In the genomic region with DNA sequence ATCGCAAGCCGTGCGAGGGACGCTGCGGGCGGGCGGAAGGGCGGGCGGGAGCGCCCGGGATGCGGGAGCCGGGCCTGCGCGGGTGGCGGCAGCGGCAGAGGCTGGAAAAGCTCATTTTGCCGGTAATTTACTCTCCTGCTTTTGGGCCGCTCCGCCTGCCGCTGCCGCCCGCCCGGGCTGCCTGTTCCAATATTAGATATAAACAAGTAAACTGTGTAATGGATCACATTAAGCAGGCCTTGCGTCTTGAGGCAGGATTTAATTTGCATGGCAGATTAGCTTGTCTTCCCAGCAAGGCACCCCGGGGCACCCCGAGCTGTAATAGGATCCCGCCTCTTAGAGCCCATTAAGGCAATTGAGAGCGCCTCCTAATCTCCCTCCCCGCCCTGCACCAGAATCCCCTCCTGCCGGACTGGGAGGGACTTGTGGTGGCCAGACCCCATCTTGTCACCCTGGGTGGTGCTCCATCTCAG, we compare ENCODE assay signal across 9 mouse cellular contexts. TPM values are rescaled to one million over a fixed set of nuclear protein-coding genes. Genes with fewer than 3 reads are reported as not detected.
DNase-seq lines count a peak whose midpoint lies in the region; ATAC-seq lines count a peak whose summit lies in the region.
"Had no signal": no experiment of that assay in that cellular context is flagged by ENCODE, and none has a peak within 500 bp of the region (broad histone marks: within the 10 kb centered on the region; RNA-seq: fewer than 3 reads in every experiment).

No protein-coding gene starts in this region.

- peak overlapping the region; percentile 57 for H3K4me2 ChIP-seq in neural tube, embryonic 13.5 days

- H3K4me3 ChIP-seq in forebrain, embryonic 10.5 days: peak overlapping the region; percentile 48
- peak overlapping the region; percentile 53 for H3K4me3 ChIP-seq in limb, embryonic 10.5 days
- peak overlapping the region; percentile 31 for H3K4me3 ChIP-seq in neural tube, embryonic 13.5 days

- no peaks in the 10 kb centered on the region for H3K9me3 ChIP-seq in forebrain, embryonic 10.5 days
- H3K9me3 ChIP-seq in limb, embryonic 10.5 days (replicated peaks): no peaks in the 10 kb centered on the region
- no peaks in the 10 kb centered on the region for H3K9me3 ChIP-seq in neural tube, embryonic 13.5 days

- peak overlapping the region; percentile 72 for H3K27ac ChIP-seq in forebrain, embryonic 10.5 days
- H3K27ac ChIP-seq in limb, embryonic 10.5 days: peak overlapping the region; percentile 81
- peak overlapping the region; percentile 90 for H3K27ac ChIP-seq in neural tube, embryonic 13.5 days (replicated peaks)
- H3K27ac ChIP-seq: macrophage had no signal

- 1% methylated on average over 31 of the region's 31 CpGs for WGBS in forebrain, embryonic 10.5 days
- WGBS in limb, embryonic 10.5 days: under 1% methylated on average over 31 of the region's 31 CpGs
- WGBS in neural tube, embryonic 13.5 days: under 1% methylated on average over 31 of the region's 31 CpGs

- intact Hi-C loops in heart, postnatal 25 days (cut with DNase I): no loop called here

- ATAC-seq in neural tube, embryonic 13.5 days (ENCODE audit: low read depth): peak; percentile 74

- H3K27me3 ChIP-seq in forebrain, embryonic 10.5 days (ENCODE audit: poor library complexity, severe bottlenecking): peaks cover 98% of the 10 kb centered on the region
- H3K27me3 ChIP-seq in limb, embryonic 10.5 days (ENCODE audit: low read depth, poor library complexity, severe bottlenecking): peaks cover 79% of the 10 kb centered on the region
- H3K27me3 ChIP-seq in neural tube, embryonic 13.5 days: peaks cover 52% of the 10 kb centered on the region

- H3K36me3 ChIP-seq in forebrain, embryonic 10.5 days (replicated peaks): no peaks in the 10 kb centered on the region
- no peaks in the 10 kb centered on the region for H3K36me3 ChIP-seq in limb, embryonic 10.5 days
- no peaks in the 10 kb centered on the region for H3K36me3 ChIP-seq in neural tube, embryonic 13.5 days

- peak overlapping the region; percentile 73 for H3K9ac ChIP-seq in neural tube, embryonic 13.5 days

- DNase-seq in urinary bladder, postnatal 14 days (ENCODE audit: low spot score): peak; percentile 29
- DNase-seq in urinary bladder, adult 2 months (ENCODE audit: low spot score): no peak
- peak; percentile 66 for DNase-seq in forebrain, embryonic 10.5 days (ENCODE audit: extremely low spot score, low spot score)
- DNase-seq in heart, postnatal 25 days (ENCODE audit: low spot score): peak; percentile 46
- DNase-seq in limb, embryonic 10.5 days (ENCODE audit: low spot score): peak; percentile 67
- DNase-seq in spleen, postnatal 36 days (ENCODE audit: low spot score in 2 of 2): no peak
- DNase-seq in spleen, adult 12 weeks (ENCODE audit: low spot score): no peak

- H3K4me1 ChIP-seq in forebrain, embryonic 10.5 days: peaks cover 36% of the 10 kb centered on the region
- peaks cover 57% of the 10 kb centered on the region for H3K4me1 ChIP-seq in limb, embryonic 10.5 days
- H3K4me1 ChIP-seq in neural tube, embryonic 13.5 days (replicated peaks): peaks cover 47% of the 10 kb centered on the region

RNA-seq across cellular contexts. Expression of a gene that starts 48.4 kb away (rescaled TPM):
- 18.1 and 18.5 TPM in 2 replicates for polyA plus RNA-seq in urinary bladder, adult 2 months (2012; rRNA removed)
- polyA plus RNA-seq in forebrain, embryonic 10.5 days (2016; fragmentation: Nextera tagmentation; extraction: Ambion mirVana): 53.9 and 54.1 TPM in 2 replicates
- total RNA-seq in heart, postnatal 25 days (2021): 10 to 100 TPM; 18.4 to 22.0 TPM
- 52.1 and 54.0 TPM in 2 replicates for polyA plus RNA-seq in limb, embryonic 10.5 days (2016; fragmentation: Nextera tagmentation; extraction: Ambion mirVana)
- 25.2 and 31.4 TPM in 2 replicates for polyA plus RNA-seq in neural tube, embryonic 13.5 days (2015; fragmentation: Nextera tagmentation; extraction: Ambion mirVana)

Comparison
In these comparisons a context has a peak if more than half of its experiments do, and no peak if none do; other contexts are left out.
1. DNase-seq: peak in urinary bladder, postnatal 14 days (single experiment), forebrain, embryonic 10.5 days (single experiment), heart, postnatal 25 days (single experiment) and limb, embryonic 10.5 days (single experiment); none in urinary bladder, adult 2 months (single experiment), spleen, postnatal 36 days (0 of 2) and spleen, adult 12 weeks (single experiment).
2. Peak in every context shown above with its lines, with median percentiles within 50 percentile points of each other: H3K27ac ChIP-seq and H3K4me3 ChIP-seq.